Mouse (Mus musculus) Patski (cell line): ENCODE measurements at regions not wholly inside any gene's neighbourhood (a gene's known extent, or its start where the extent isn't known, plus 50 kb on each side); places are given as distances from the start of the nearest gene placed in this dataset.
A peak's percentile ranks its signal among the peaks of the same experiment; 100 is the strongest.

ENCODE experiments used
- ATAC-seq: fragments of 100-300 bp; one replicate; pipeline ENCODE4 v1.8.0; 2021
- CTCF ChIA-PET: fragments of 350-600 bp; sonication (Branson Sonifier 250); formaldehyde crosslinking; loops from one replicate; lab custom pipeline; 2022; ENCODE audit warnings: inconsistent platforms; lab: Charles Lee
- POLR2A ChIA-PET: fragments of 350-600 bp; sonication (Branson Sonifier 250); formaldehyde crosslinking; loops from one replicate; lab custom pipeline; 2022; ENCODE audit warnings: antibody characterized with exemption, inconsistent platforms; lab: Charles Lee
- DNase-seq: peaks from one replicate; pipeline ENCODE4 v3.0.0-alpha.2; 2011; ENCODE audit warnings: low read depth, low spot score
- H3K27me3 ChIP-seq: fragments of 371-371 bp; one replicate; pipeline ENCODE4 v1.5.1; 2021
- CTCF ChIP-seq: fragments of 100-300 bp; IDR thresholded peaks from one replicate; pipeline ENCODE4 v1.5.1; 2021
- in situ Hi-C: fragments of 300-500 bp; cut with MboI; formaldehyde crosslinking; loops from 3 replicates; pipeline ENCODE4 v1.11.1; 2018; ENCODE audit warnings: low pct_unique_long_range_greater_than_20kb, mixed read lengths

GRCm38 (mm10) chr5:111805761-111806191 is 72.1 kb downstream of the Gm26897 start:
- ChIA-PET CTCF (no interaction called here), POLR2A (no interaction called here)
- H3K27me3 ChIP-seq, result no peaks in the 10 kb centered on the region
- DNase-seq, result no peak
- in situ Hi-C loops, result no loop called here
- ATAC-seq, result no peak
- TF ChIP-seq CTCF, result no peak

DNA sequence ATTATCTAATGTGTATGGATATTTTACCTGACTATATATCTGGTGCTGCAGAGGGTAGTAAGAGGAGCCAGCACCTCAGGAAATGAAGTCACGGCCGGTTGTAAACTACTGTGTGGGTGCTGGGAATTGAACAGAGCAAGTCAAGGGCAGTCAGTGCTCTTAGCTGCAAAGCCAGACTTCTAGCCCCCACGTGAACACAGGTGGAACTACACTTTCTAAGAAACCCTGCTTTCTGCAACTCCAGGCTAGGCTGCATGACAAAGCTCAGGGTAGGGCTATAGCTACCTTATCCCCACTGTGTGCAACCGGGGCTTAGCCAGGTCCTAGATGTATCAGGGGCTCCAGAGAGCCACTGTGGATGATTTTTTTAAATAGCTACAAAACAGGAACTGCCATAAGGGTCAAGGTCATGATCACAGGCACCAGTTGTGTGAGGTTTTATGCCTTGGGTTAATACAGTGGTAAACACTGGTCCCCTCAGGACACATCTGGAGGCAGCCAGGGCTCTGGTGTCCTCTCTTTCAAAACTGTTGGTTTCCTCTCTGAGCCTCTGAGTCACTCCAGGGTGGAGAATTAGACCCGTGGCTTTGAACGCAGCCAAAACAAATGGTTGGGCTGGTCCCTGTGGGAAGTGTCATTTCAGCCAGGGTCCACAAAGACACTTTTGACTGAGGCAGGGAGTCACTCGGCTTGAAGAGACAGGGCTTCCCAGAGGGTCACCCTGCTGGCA is 76.5 kb downstream of the Gm26897 start:
- ATAC-seq, result peak; percentile 46
- CTCF ChIA-PET, result interaction anchor here (1.4 to 1.6 kb wide), 3 partner anchors 10 to 71 kb away, joined by 3 to 4 read pairs (median 3); no protein-coding TSS in a partner anchor
- no peak for TF ChIP-seq CTCF
- H3K27me3 ChIP-seq, result no peaks in the 10 kb centered on the region
- in situ Hi-C loops, result loop anchor here (10.0 kb wide), 1 partner anchor 395 kb away; the partner anchor contains the start of gene Mn1
- DNase-seq, result no peak
- POLR2A ChIA-PET, result no interaction called here

GRCm38 (mm10) chr5:111812581-111812980 is 78.9 kb downstream of the Gm26897 start:
- in situ Hi-C loops, result loop anchor here (10.0 kb wide), 1 partner anchor 398 kb away; the partner anchor contains the start of gene Mn1
- no peak for TF ChIP-seq CTCF
- no peak for DNase-seq
- ChIA-PET POLR2A (interaction anchor here (0.6 kb wide), 1 partner anchor 557 kb away, joined by 3 read pairs; no protein-coding TSS in a partner anchor), CTCF (interaction anchor here (1.2 to 2.0 kb wide), 4 partner anchors 10 to 24 kb away, joined by 3 to 7 read pairs (median 4); no protein-coding TSS in a partner anchor)
- no peak for ATAC-seq
- H3K27me3 ChIP-seq, result no peaks in the 10 kb centered on the region

GRCm38 (mm10) chr5:111813090-111813753 is 79.5 kb downstream of the Gm26897 start:
- ChIA-PET CTCF (interaction anchor here (1.2 to 2.0 kb wide), 5 partner anchors 10 to 23 kb away, joined by 3 to 7 read pairs (median 4); no protein-coding TSS in a partner anchor), POLR2A (no interaction called here)
- in situ Hi-C loops, result loop anchor here (10.0 kb wide), 1 partner anchor 398 kb away; the partner anchor contains the start of gene Mn1
- DNase-seq (no peak), ATAC-seq (no peak)
- no peaks in the 10 kb centered on the region for H3K27me3 ChIP-seq
- TF ChIP-seq CTCF, result no peak

DNA sequence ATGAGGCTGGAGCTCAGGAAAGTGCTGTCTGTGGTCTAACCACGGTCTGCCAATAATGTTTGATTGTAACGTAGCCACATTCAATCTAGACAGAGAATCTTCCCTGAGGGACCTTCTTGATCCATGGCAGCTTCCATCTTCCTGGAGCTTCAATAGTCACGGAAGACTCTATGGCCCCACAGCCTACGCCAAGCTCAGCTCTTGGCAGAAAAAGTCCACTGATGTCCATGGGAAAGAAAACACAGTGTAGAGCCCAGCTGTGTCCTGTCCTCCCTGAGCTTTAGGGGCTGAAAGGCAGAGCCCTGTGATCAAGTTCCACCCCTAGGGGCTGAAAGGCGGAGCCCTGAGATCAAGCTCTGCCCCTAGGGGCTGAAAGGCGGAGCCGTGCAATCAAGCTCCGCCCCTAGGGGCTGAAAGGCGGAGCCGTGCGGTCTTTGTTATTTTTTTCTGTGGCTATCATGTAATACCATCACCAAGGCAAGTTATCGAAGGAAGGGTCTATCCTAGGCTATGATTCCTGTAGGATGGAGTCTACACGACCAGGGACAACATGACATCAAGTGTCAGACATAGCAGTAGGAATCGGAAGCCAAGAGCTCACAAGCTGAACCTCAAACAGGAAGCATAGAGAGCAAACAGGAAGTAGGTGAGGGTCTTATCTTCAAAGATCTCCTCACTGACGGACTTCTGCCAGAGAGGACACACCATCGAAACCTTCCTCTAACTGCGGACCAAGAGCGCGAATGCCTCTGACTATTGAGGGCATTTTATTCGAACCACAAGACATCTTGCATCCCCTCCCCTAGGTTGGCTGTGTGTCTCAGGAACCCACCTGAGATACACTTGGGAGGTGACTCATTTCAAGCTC is 81.4 kb downstream of the Gm26897 start:
- ATAC-seq, result no peak
- POLR2A ChIA-PET, result no interaction called here
- no peaks in the 10 kb centered on the region for H3K27me3 ChIP-seq
- in situ Hi-C loops, result loop anchor here (10.0 kb wide), 1 partner anchor 400 kb away; the partner anchor contains the start of gene Mn1
- CTCF ChIA-PET, result interaction anchor here (1.4 to 1.8 kb wide), 2 partner anchors 14 to 405 kb away, joined by 3 to 4 read pairs; no protein-coding TSS in a partner anchor
- no peak for TF ChIP-seq CTCF
- no peak for DNase-seq

DNA sequence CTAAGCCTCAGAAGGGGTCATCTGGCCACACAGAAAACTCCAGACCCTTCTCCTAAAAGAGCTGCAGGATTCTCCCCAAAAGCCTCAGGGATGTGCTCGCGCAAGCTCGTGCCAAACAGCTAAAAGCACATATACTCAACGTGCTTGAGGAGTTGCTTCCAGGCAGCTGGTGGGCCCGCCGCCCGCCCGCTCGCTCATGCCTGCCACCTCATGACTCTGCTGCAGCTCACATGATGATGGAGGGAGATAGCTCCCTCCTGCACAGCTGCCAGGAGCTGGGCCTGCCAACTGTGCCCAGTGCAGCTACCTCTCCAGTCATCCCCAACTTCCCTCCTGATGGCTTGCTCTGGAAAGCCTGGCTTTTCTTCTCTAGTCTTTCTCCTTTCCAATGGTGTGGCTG is 87.2 kb downstream of the Gm26897 start:
- ATAC-seq, result no peak
- POLR2A ChIA-PET, result no interaction called here
- in situ Hi-C loops, result no loop called here
- CTCF ChIA-PET, result interaction anchor here (1.4 to 1.6 kb wide), 2 partner anchors 11 to 12 kb away, joined by 4 read pairs; no protein-coding TSS in a partner anchor
- no peak for DNase-seq
- TF ChIP-seq CTCF, result no peak
- H3K27me3 ChIP-seq, result no peaks in the 10 kb centered on the region

DNA sequence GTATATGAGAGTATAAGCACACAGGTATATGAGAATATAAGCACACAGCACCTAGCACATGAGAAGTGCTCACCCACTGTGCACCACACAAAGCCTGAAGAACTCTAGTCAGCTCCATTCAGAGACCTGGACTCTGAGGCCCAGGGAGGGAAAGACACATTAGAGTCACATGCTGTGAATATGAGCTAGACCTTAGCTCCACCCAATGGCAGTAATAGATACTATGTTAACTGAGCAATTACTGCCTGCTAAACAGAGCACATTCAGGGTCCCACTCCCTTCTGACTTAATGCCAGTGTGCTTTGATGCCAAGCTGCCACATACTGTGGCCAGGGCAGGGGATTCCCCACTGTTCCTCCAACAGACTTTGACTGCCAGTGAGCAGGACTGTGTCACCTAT is 89.2 kb downstream of the Gm26897 start:
- in situ Hi-C loops, result no loop called here
- ChIA-PET CTCF (interaction anchor here (1.2 to 1.6 kb wide), 4 partner anchors 10 to 15 kb away, joined by 3 to 4 read pairs (median 4); no protein-coding TSS in a partner anchor), POLR2A (no interaction called here)
- DNase-seq (no peak), ATAC-seq (peak; percentile 21)
- H3K27me3 ChIP-seq, result no peaks in the 10 kb centered on the region
- no peak for TF ChIP-seq CTCF

DNA sequence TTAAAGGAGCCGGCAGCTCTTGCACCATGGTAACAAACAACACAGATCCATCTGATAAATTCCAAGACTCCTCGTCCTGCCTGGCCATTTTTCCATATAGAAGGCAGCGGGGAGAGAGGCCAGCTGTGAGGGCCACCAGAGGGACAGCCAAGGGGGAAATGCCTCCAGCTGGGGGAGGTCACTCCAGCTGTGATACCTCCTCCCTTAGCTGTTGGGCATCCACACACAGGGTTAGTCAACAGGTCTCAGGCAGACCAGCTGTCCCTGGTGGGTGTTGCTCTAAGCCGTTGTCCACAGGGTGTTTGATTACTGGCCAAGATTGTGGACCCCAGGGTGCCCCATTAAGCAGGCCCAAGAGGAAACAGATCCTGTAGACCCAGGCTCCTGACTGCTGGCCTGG is 89.7 kb downstream of the Gm26897 start:
- no peak for TF ChIP-seq CTCF
- no peaks in the 10 kb centered on the region for H3K27me3 ChIP-seq
- ATAC-seq (no peak), DNase-seq (no peak)
- ChIA-PET CTCF (interaction anchor here (1.2 to 1.6 kb wide), 4 partner anchors 9 to 15 kb away, joined by 3 to 4 read pairs (median 4); no protein-coding TSS in a partner anchor), POLR2A (no interaction called here)
- in situ Hi-C loops, result no loop called here

- ChIA-PET POLR2A (no interaction called here), CTCF (interaction anchor here (1.0 to 1.6 kb wide), 4 partner anchors 11 to 14 kb away, joined by 3 to 4 read pairs (median 4); no protein-coding TSS in a partner anchor)
- ATAC-seq (peak; percentile 26), DNase-seq (no peak)
- TF ChIP-seq CTCF, result no peak
- in situ Hi-C loops, result no loop called here
- no peaks in the 10 kb centered on the region for H3K27me3 ChIP-seq
These were observed 90.1 kb downstream of the Gm26897 start for GRCm38 (mm10) chr5:111823842-111824241.
